Mouse (Mus musculus): ENCODE results near the gene Arfgef3. TPM values are rescaled to one million over a fixed set of nuclear protein-coding genes. Genes with fewer than 3 reads are reported as not detected.

Gene Arfgef3
- total and polyA plus RNA-seq, 2 experiments from 2014 or later: 0.14 to 1.5 TPM

DNA sequence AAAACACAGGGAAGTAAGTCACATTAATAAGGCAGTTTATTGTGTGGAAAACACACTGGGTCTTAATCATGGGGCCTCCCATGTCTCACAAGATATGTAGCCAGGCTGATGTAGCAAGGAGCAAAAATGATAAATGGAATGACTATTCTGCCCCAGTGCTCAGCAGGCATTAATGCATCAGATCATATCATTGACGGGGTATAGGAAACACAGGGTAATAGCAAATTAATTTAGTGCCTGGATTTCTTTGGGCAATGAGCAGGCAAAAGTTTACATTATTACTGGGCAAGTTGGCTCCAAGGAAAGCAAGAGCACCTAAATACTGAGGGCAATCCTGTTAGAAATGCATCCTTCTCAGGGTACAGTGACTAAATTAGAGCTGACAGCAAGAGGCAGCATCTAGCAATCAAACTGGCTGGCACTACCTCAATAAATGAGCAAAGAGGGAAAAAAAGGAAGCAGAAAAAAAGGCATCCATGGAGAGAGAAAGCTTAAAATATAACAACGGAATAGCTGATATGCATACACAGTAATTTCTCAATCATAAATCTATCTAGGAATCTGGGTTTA, 62.3 kb downstream of the Arfgef3 start:
- H3K36me3 ChIP-seq (replicated peaks; ENCODE audit: control insufficient read depth, insufficient read depth, low read length): no peaks in the 10 kb centered on the region
- WGBS: 80% methylated on average over 2 of the region's 2 CpGs
- ATAC-seq (ENCODE audit: insufficient read depth, low read depth) (no peak), DNase-seq (ENCODE audit: low spot score) (no peak)
- H3K27me3 ChIP-seq (ENCODE audit: control insufficient read depth, insufficient read depth, low read length): no peaks in the 10 kb centered on the region
- no peak overlapping the region for H3K4me3 ChIP-seq (ENCODE audit: low read depth, low read length)
- H3K9me3 ChIP-seq (replicated peaks; ENCODE audit: control insufficient read depth, low read length): no peaks in the 10 kb centered on the region
- no peak overlapping the region for H3K27ac ChIP-seq (ENCODE audit: low read depth)
- no peak for TF ChIP-seq EP300 (IDR thresholded peaks at IDR 0.05; ENCODE audit: low read depth)
- H3K4me2 ChIP-seq (ENCODE audit: low read depth, low read length): no peak overlapping the region
- no peak overlapping the region for H3K9ac ChIP-seq (replicated peaks; ENCODE audit: low read depth, low read length)
- H3K4me1 ChIP-seq (ENCODE audit: control insufficient read depth, insufficient read depth): no peaks in the 10 kb centered on the region

DNA sequence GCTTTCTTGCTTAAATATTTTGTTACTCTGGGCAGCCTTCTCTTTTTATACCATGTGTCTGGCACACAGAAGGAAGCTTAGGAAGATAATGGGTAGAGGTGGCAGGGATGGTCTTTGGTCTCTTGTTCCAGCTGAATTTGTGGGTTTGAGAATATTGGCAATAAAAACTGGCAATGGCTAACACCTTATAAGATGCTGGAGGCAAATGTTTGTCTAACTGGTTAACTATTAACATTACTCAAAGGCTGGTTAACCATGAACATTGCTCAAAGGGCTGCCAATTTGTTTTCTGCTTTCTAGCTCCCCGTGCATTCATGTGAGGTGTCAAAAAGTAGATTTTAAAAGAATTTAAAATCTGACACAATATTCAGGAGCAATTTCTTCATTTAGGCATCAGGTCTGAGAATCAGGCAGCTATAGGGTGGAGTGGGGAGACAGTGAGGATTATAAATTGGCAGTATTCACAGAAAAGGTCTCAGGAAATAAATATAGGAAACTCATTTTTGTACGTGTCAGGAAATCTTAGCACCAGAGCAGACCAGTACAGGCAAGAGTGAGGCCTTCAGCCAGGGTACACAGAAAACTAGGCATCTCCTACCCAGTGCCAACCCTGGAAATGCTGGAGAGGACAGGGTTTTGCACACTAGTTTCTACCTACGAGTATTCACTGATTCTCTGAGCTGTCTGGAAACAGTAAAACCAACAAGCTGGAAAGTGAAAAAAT, 62.9 kb downstream of the Arfgef3 start:
- ATAC-seq (ENCODE audit: insufficient read depth, low read depth) (no peak), DNase-seq (ENCODE audit: low spot score) (no peak)
- H3K4me1 ChIP-seq (ENCODE audit: control insufficient read depth, insufficient read depth): no peaks in the 10 kb centered on the region
- H3K27ac ChIP-seq (ENCODE audit: low read depth): no peak overlapping the region
- TF ChIP-seq CTCF (IDR thresholded peaks at IDR 0.05; ENCODE audit: low read depth): no peak
- TF ChIP-seq EP300 (IDR thresholded peaks at IDR 0.05; ENCODE audit: low read depth): no peak
- H3K4me3 ChIP-seq (ENCODE audit: low read depth, low read length): no peak overlapping the region
- no peak overlapping the region for H3K9ac ChIP-seq (replicated peaks; ENCODE audit: low read depth, low read length)
- no peak overlapping the region for H3K4me2 ChIP-seq (ENCODE audit: low read depth, low read length)
- no peaks in the 10 kb centered on the region for H3K36me3 ChIP-seq (replicated peaks; ENCODE audit: control insufficient read depth, insufficient read depth, low read length)
- H3K9me3 ChIP-seq (replicated peaks; ENCODE audit: control insufficient read depth, low read length): no peaks in the 10 kb centered on the region
- no peaks in the 10 kb centered on the region for H3K27me3 ChIP-seq (ENCODE audit: control insufficient read depth, insufficient read depth, low read length)
- WGBS: 75% methylated on average over 3 of the region's 3 CpGs

DNA sequence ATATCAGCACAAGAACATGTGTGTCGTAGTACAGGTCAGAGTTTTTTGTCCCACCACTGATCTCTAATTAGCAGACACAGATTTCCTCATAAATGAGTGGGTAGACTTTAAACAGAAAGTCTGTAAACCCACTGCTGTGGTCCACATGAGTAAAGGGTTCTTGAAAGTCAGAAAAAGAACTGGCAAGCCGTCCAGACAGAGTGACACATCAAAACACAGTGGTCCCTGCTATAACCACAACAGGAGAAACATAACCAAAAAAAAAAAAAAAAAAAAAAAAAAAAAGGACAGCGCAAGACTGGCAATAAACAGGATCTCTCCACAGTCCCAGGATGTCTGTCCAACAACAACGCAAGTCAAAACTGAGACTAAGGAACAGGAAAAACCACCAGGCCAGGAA, 64.9 kb downstream of the Arfgef3 start:
- H3K9me3 ChIP-seq (replicated peaks; ENCODE audit: control insufficient read depth, low read length): 0 out of 2 replicates have a peak, but pooled peaks cover 6% of the 10 kb centered on the region
- no peak overlapping the region for H3K4me3 ChIP-seq (ENCODE audit: low read depth, low read length)
- TF ChIP-seq CTCF (IDR thresholded peaks at IDR 0.05; ENCODE audit: low read depth): no peak
- TF ChIP-seq EP300 (IDR thresholded peaks at IDR 0.05; ENCODE audit: low read depth): no peak
- 65% methylated on average over 4 of the region's 4 CpGs for WGBS
- no peak overlapping the region for H3K9ac ChIP-seq (replicated peaks; ENCODE audit: low read depth, low read length)
- ATAC-seq (ENCODE audit: insufficient read depth, low read depth) (no peak), DNase-seq (ENCODE audit: low spot score) (no peak)
- H3K27ac ChIP-seq (ENCODE audit: low read depth): no peak overlapping the region
- no peaks in the 10 kb centered on the region for H3K4me1 ChIP-seq (ENCODE audit: control insufficient read depth, insufficient read depth)
- H3K36me3 ChIP-seq (replicated peaks; ENCODE audit: control insufficient read depth, insufficient read depth, low read length): no peaks in the 10 kb centered on the region
- H3K27me3 ChIP-seq (ENCODE audit: control insufficient read depth, insufficient read depth, low read length): no peaks in the 10 kb centered on the region
- H3K4me2 ChIP-seq (ENCODE audit: low read depth, low read length): no peak overlapping the region

DNA sequence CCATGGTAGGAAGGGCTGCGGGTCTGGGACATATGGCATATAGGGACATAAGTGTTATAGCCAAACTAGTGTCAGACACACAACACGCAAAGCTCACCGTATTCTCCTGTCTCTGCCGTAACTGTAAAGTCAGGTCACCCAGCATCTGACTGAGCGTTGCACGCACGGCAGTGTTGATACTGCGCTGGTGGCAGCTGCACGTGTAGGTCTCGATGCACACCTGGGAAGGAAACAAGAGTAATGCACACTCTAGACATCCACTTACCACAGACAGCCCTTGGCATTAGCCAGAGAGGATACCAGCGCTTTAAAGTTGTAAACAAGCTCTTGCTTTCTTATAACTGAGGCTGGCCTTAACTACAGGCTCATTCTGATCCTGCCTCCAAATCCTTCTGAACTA, 79.0 kb downstream of the Arfgef3 start:
- Histone ChIP-seq H3K4me3 (ENCODE audit: low read depth, low read length) (no peak overlapping the region), H3K4me1 (ENCODE audit: control insufficient read depth, insufficient read depth) (no peaks in the 10 kb centered on the region), H3K27me3 (ENCODE audit: control insufficient read depth, insufficient read depth, low read length) (no peaks in the 10 kb centered on the region), H3K27ac (ENCODE audit: low read depth) (no peak overlapping the region), H3K9me3 (replicated peaks; ENCODE audit: control insufficient read depth, low read length) (no peaks in the 10 kb centered on the region), H3K36me3 (replicated peaks; ENCODE audit: control insufficient read depth, insufficient read depth, low read length) (no peaks in the 10 kb centered on the region), H3K9ac (replicated peaks; ENCODE audit: low read depth, low read length) (no peak overlapping the region), H3K4me2 (ENCODE audit: low read depth, low read length) (no peak overlapping the region)
- no peak for ATAC-seq (ENCODE audit: insufficient read depth, low read depth)
- no peak for TF ChIP-seq CTCF (IDR thresholded peaks at IDR 0.05; ENCODE audit: low read depth)
- TF ChIP-seq EP300 (IDR thresholded peaks at IDR 0.05; ENCODE audit: low read depth): no peak
- no peak for DNase-seq (ENCODE audit: low spot score)
- WGBS: 86% methylated on average over 11 of the region's 11 CpGs

DNA sequence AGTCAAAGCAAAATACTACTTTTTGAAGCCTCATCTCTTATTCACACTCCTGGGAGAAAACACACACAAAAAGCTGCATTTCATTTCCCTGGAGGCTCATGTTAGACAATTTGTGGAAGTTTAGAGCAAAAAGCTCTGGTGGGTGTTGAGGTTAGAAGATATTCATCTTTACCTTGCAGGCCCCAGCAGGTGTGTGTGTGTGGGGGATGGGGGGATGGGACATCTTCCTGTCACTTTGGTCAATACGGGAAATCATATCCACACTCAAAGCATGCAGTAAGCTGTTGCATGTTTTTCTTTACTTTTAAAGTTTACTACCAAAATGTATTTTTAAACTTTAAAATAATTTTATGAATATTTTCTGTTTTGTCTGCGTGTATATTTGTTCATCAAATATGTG, 79.7 kb downstream of the Arfgef3 start:
- DNase-seq (ENCODE audit: low spot score): no peak

More for the DNA sequence above, 79.7 kb downstream of the Arfgef3 start:
- Histone ChIP-seq H3K4me3 (ENCODE audit: low read depth, low read length) (no peak overlapping the region), H3K36me3 (replicated peaks; ENCODE audit: control insufficient read depth, insufficient read depth, low read length) (no peaks in the 10 kb centered on the region), H3K4me1 (ENCODE audit: control insufficient read depth, insufficient read depth) (no peaks in the 10 kb centered on the region), H3K27me3 (ENCODE audit: control insufficient read depth, insufficient read depth, low read length) (no peaks in the 10 kb centered on the region), H3K27ac (ENCODE audit: low read depth) (no peak overlapping the region), H3K9me3 (replicated peaks; ENCODE audit: control insufficient read depth, low read length) (no peaks in the 10 kb centered on the region), H3K4me2 (ENCODE audit: low read depth, low read length) (no peak overlapping the region), H3K9ac (replicated peaks; ENCODE audit: low read depth, low read length) (no peak overlapping the region)
- ATAC-seq (ENCODE audit: insufficient read depth, low read depth): no peak
- TF ChIP-seq EP300 (IDR thresholded peaks at IDR 0.05; ENCODE audit: low read depth) (no peak), CTCF (IDR thresholded peaks at IDR 0.05; ENCODE audit: low read depth) (no peak)
- 76% methylated on average over 2 of the region's 2 CpGs for WGBS
